Mouse (Mus musculus) heart, embryonic 16.5 days (tissue): ENCODE measurements around the gene Hivep2. TPM values are rescaled to one million over a fixed set of nuclear protein-coding genes. Genes with fewer than 3 reads are reported as not detected.

Experiments
- ATAC-seq: fragments of 200-750 bp; cut with Nextera tagmentation; replicated peaks from 2 replicates; pipeline ENCODE4 v1.8.0; 2017; ENCODE audit warnings: moderate number of reproducible peaks; ENCODE audit not compliant: insufficient read depth, low FRiP score; ENCODE audit errors: extremely low read depth
- H3K27ac ChIP-seq: fragments of 300-500 bp; sonication (generic); 2 replicates; pipeline ENCODE4 v1.5.1; 2014; ENCODE audit warnings: mild to moderate bottlenecking, low read length, control low read depth, moderate library complexity
- H3K27me3 ChIP-seq: fragments of 300-500 bp; sonication (generic); 2 replicates; pipeline ENCODE4 v1.6.1; 2014; ENCODE audit warnings: low read length, mixed read lengths; ENCODE audit not compliant: control insufficient read depth, insufficient read depth
- H3K36me3 ChIP-seq: fragments of 300-500 bp; sonication (generic); 2 replicates; pipeline ENCODE4 v1.6.1; 2014; ENCODE audit not compliant: control insufficient read depth, insufficient read depth
- H3K4me1 ChIP-seq: fragments of 300-500 bp; sonication (generic); 2 replicates; pipeline ENCODE4 v1.6.1; 2014; ENCODE audit warnings: low read length, mixed read lengths; ENCODE audit not compliant: control insufficient read depth, insufficient read depth
- H3K4me2 ChIP-seq: fragments of 300-500 bp; sonication (generic); 2 replicates; pipeline ENCODE4 v1.6.1; 2014; ENCODE audit warnings: low read depth, mild to moderate bottlenecking, control low read depth, low read length
- H3K4me3 ChIP-seq: fragments of 300-500 bp; sonication (generic); 2 replicates; pipeline ENCODE4 v1.5.1; 2014; ENCODE audit warnings: mild to moderate bottlenecking, control low read depth, low read length
- H3K9ac ChIP-seq: fragments of 300-500 bp; sonication (generic); 2 replicates; pipeline ENCODE4 v1.6.1; 2014; ENCODE audit warnings: low read length, control low read depth
- H3K9me3 ChIP-seq: fragments of 300-500 bp; sonication (generic); replicated peaks from 2 replicates; pipeline ENCODE4 v1.6.1; 2016; ENCODE audit warnings: low read length; ENCODE audit not compliant: control insufficient read depth
- WGBS: fragments of 180-500 bp; shearing (Covaris S2); extraction: QIAGEN DNeasy Blood & Tissue Kit; methylation state at CpG from one replicate; pipeline ENCODE4 v1.1.7; 2014; 5-methylcytosine and 5-hydroxymethylcytosine counted together
- polyA plus RNA-seq: library from polyadenylated mRNA; unstranded; fragments of >200 nt; fragmentation: Nextera tagmentation; extraction: Ambion mirVana; gene quantifications from 2 replicates; pipeline ENCODE4 v1.2.1, GENCODE M21; 2015

Hivep2 gene
- polyA plus RNA-seq, 1 experiment from 2014 or later: 5.7 TPM

DNA sequence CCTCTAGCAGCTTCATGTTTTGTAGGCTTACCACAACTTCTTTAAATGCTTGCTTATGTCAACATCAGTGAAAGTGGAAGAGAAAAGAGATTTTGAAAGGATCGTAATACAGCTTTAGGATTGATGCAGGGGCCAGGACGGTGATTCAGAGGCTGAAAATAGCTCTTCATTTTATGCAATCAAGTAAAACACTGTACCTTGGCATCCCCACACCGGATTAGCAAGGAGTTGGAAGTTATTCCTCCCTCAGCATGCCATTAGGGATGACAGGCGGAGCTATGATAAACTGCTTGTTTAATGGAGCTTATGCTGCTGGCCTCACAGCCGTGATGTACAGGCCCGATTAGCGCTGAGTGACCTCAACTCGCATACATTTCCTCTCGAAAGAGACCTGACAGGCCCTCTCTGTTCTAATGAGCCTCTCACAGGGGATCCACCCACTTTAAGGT is 89.7 kb downstream of the Hivep2 start:
- peak overlapping the region; percentile 25 for H3K4me2 ChIP-seq
- H3K36me3 ChIP-seq: no peaks in the 10 kb centered on the region
- H3K4me1 ChIP-seq: peaks cover 34% of the 10 kb centered on the region
- WGBS: 18% methylated on average over 9 of the region's 9 CpGs
- no peaks in the 10 kb centered on the region for H3K9me3 ChIP-seq
- no peak overlapping the region for H3K4me3 ChIP-seq
- peak; percentile 57 for ATAC-seq
- peak overlapping the region; percentile 72 for H3K27ac ChIP-seq
- peak overlapping the region; percentile 4 for H3K9ac ChIP-seq
- H3K27me3 ChIP-seq: no peaks in the 10 kb centered on the region

DNA sequence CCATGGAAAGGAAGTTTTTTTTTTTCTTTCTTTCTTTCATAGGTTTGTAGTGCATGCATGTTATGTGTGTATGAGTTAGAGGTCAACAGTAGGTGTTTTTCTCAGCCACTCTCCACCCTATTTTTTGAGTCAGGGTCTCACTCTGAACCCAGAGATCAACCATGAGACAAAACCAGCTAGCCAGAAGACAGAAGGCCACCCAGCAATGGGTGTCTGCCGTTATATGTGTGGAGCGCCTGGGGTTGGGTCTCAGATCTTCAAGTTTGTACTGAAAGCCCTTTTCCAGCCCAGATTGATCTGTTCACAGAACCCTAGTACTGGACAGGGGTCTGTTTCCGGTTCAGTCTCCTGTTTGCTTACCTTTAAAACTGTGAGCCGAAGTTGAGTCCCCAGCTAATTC is 90.2 kb downstream of the Hivep2 start:
- Histone ChIP-seq H3K36me3 (no peaks in the 10 kb centered on the region), H3K9ac (no peak overlapping the region), H3K27ac (peak overlapping the region; percentile 72), H3K4me1 (peaks cover 34% of the 10 kb centered on the region), H3K4me2 (peak overlapping the region; percentile 25), H3K4me3 (no peak overlapping the region), H3K27me3 (no peaks in the 10 kb centered on the region), H3K9me3 (no peaks in the 10 kb centered on the region)
- WGBS: 71% methylated on average over 4 of the region's 4 CpGs
- ATAC-seq: no peak

DNA sequence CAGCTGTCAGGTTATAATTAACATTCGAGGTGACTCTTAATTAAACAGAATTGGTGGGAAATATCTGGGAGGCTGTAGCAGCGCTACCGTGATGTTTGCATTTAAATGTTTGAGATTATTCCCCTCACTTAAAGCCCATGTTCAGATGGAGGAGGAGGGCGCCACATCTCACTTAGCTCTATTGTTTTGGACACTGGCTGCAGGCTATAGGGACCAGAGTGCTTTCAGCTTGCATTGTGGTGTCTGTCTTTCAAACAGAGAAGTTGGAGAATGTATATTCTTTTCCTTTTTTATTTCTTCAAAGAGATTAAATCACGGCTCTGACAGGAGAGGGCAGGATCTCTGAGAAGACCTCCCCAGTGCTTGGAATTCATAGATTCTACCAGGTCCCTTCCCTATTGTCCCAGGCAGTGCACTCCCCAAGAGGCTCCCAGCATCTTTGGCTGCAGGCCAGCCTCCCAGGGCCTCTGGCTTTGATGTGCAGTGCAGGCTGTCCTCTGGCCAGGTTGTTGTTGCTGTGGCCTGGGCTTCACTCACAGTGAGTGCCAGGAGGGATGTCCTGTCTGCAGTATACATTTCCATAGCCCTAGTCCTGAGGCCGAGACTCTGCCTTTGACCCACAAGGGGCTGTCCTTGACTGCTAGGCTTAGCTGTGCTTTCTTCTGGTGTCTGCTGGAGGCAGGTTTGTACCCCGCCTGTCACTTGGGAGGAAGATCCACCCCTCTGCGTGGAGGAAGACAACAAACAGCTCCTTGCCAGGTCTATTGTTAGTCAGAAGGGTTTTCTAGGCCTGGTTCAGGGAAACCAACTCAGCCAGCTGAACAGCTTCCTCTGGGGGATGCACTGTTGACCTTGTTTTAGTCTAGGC is 90.9 kb downstream of the Hivep2 start:
- no peak overlapping the region for H3K9ac ChIP-seq
- WGBS: 42% methylated on average over 8 of the region's 8 CpGs
- no peak overlapping the region for H3K4me2 ChIP-seq
- peak; percentile 87 for ATAC-seq
- H3K27ac ChIP-seq: peak overlapping the region; percentile 72
- no peaks in the 10 kb centered on the region for H3K27me3 ChIP-seq
- H3K4me3 ChIP-seq: no peak overlapping the region
- H3K9me3 ChIP-seq: no peaks in the 10 kb centered on the region
- H3K36me3 ChIP-seq: no peaks in the 10 kb centered on the region
- peaks cover 34% of the 10 kb centered on the region for H3K4me1 ChIP-seq

DNA sequence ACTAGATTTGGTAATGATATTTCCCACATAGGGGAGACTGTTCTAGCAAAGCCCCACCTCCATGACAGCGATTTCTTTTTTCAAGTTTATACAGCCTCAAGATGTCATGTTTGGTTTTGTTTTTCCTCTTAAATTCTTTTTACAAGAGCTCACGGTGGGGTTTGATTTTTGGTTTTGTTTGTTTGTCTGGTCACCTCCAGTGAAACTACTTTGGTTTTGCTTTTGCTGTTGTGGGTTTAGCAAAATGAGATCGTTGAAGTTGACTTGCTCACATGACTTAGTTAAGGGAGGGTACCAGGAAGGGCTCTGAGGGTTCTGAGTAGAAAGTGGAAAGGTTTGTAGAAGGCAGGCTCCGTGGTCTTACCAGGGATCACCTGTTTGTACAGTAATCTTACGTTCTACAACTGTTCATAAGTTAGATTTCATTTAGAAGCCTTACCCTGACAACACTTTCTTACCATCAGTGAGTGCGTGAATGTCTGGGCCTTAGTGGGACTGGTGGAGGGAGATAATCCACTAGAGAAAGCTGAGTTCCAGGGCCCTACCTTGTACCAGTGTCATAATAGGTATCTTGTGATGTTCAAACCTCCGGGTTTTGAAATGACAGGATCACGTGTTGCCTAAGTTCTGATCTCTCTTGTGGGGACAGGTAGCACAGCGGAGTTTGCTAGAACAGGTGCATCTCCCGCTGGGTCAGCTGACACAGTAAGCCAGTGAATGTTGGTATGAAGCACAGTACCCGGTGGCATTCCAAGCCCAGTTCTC is 92.1 kb downstream of the Hivep2 start:
- H3K4me1 ChIP-seq: peaks cover 34% of the 10 kb centered on the region
- no peak for ATAC-seq
- no peak overlapping the region for H3K9ac ChIP-seq
- H3K36me3 ChIP-seq: no peaks in the 10 kb centered on the region
- no peak overlapping the region for H3K4me3 ChIP-seq
- no peak overlapping the region for H3K27ac ChIP-seq
- H3K27me3 ChIP-seq: no peaks in the 10 kb centered on the region
- 88% methylated on average over 11 of the region's 11 CpGs for WGBS
- no peak overlapping the region for H3K4me2 ChIP-seq
- no peaks in the 10 kb centered on the region for H3K9me3 ChIP-seq

DNA sequence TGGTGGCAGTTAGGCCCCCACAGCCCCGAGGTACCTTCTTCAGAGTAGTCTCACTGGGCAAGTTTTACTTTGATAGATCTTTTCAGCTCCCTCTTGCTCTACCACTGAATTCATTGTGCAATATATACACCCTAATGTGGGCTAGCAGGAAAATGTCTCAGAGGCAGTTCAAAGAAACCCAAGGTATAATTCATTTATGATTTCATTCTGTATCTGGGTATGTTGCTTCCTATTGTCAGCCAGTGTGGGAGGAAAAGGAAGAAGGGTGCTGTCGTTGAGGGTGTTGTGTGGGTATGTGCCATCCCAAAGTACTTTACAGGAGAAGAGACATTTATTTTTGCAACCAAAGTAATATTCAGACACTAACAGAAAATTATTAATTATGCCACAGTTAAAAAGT is 92.9 kb downstream of the Hivep2 start:
- H3K27ac ChIP-seq: no peak overlapping the region
- H3K9ac ChIP-seq: no peak overlapping the region
- no peaks in the 10 kb centered on the region for H3K9me3 ChIP-seq
- H3K36me3 ChIP-seq: no peaks in the 10 kb centered on the region
- H3K27me3 ChIP-seq: no peaks in the 10 kb centered on the region
- H3K4me3 ChIP-seq: no peak overlapping the region
- H3K4me2 ChIP-seq: no peak overlapping the region
- no peak for ATAC-seq
- WGBS: 71% methylated on average over 2 of the region's 2 CpGs
- H3K4me1 ChIP-seq: peaks cover 34% of the 10 kb centered on the region

DNA sequence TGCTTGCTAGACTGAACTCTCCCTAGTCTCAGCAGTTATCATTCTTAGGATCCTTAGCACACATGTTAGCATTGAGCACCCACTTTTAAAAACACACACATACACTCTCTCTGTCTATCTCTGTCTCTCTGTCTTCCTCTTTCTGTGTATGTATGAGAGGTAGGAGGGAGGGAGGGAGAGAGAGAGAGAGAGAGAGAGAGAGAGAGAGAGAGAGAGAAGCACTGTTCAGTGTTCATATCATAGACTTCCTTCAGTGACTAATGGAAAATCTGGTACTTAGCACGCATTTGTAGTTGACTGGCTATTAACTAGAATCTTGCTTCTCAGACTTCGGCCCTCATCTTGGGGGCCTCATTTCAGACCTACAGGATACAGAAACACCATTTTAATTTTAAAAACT is 93.7 kb downstream of the Hivep2 start:
- Histone ChIP-seq H3K4me1 (peaks cover 35% of the 10 kb centered on the region), H3K9me3 (no peaks in the 10 kb centered on the region), H3K4me3 (no peak overlapping the region), H3K27ac (no peak overlapping the region), H3K27me3 (no peaks in the 10 kb centered on the region), H3K9ac (no peak overlapping the region), H3K36me3 (no peaks in the 10 kb centered on the region), H3K4me2 (no peak overlapping the region)
- WGBS: 85% methylated on average over 2 of the region's 2 CpGs
- ATAC-seq: no peak

DNA sequence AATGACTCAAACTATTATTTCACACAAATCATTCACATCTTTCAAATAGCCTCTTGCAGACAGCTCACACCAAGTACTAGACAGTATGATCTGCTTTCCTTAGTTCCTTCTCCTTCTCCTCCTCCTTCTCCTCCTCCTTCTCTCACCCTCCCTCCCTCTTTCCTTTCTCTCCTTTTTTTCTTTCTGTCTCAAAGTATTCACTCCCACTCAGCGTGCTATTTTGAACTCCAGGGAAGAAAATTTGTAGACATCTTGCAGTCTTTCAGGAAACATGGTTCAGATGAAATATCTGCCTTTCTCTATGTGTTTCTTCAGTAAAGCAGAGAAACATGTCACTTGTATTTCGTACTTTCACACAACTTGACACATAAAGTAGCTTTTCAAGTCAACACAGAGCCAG is 94.4 kb downstream of the Hivep2 start:
- H3K9me3 ChIP-seq: no peaks in the 10 kb centered on the region
- H3K4me3 ChIP-seq: no peak overlapping the region
- no peak overlapping the region for H3K4me2 ChIP-seq
- H3K9ac ChIP-seq: no peak overlapping the region
- no peaks in the 10 kb centered on the region for H3K36me3 ChIP-seq
- no peaks in the 10 kb centered on the region for H3K27me3 ChIP-seq
- no peak for ATAC-seq
- WGBS: 79% methylated on average over 2 of the region's 2 CpGs
- no peak overlapping the region for H3K27ac ChIP-seq
- H3K4me1 ChIP-seq: peaks cover 36% of the 10 kb centered on the region

DNA sequence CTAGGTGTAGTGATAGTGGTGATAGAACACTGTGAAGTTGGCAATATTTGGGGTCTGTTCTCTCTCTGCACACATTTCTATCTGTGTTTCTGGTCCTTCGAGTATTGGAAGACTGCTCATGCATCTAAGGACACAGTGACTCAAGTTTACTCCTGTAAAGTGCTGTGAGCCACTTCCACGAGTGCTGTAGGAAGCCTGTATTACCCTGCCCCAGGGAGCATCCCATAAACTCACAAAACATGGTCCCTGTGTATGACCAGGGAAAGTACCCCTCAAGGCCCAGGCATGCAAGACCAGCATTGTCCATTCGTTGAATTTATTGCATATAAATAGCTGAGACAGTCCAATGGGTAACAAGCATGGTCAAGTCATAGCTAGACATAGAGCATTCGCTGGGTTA is 97.4 kb downstream of the Hivep2 start:
- WGBS: 89% methylated on average over 4 of the region's 4 CpGs
- H3K36me3 ChIP-seq: no peaks in the 10 kb centered on the region

More for the DNA sequence above, 97.4 kb downstream of the Hivep2 start:
- ATAC-seq: no peak
- Histone ChIP-seq H3K9ac (no peak overlapping the region), H3K4me1 (peaks cover 15% of the 10 kb centered on the region), H3K27ac (no peak overlapping the region), H3K27me3 (no peaks in the 10 kb centered on the region), H3K9me3 (no peaks in the 10 kb centered on the region), H3K4me2 (no peak overlapping the region), H3K4me3 (no peak overlapping the region)
